Mouse (Mus musculus) megakaryocyte, embryonic 14.5 days (primary cell): ENCODE measurements around the gene Espl1.

Experiments
- FLI1 ChIP-seq: IDR thresholded peaks from 2 replicates; pipeline ENCODE4 v1.6.1; 2012; ENCODE audit warnings: low read length, inconsistent platforms, mixed read lengths
- GATA1 ChIP-seq: IDR thresholded peaks from 3 replicates; pipeline ENCODE4 v1.6.1; 2012; ENCODE audit warnings: mixed read lengths, low read length, inconsistent platforms, borderline replicate concordance

DNA sequence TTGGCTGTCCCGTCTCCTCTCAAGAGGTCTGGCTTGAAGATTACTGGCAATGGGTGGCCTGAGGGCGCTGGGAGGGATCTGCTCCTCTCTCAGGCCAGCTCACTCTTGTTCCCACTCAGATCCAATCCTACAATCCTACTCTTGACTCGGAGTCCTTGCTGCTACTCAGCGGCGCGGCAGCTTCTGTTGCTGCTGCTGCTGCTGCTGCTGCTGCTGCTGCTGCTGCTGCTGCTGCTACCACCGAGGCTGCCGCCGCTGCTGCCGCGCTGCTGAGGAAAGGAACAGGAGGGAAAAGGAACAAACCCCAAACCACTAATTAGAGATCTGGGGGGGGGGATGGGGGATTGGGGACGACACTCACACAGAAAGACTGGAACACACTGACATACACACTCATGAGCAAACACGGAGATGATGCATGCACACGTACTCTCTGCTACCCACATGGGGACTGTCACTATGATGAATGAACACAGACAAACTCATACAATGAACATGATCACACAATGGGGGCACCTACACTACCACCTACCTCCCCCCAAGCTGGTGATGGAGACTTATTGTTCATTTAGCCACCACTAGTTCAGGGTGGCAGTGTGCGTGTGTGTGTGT is 70.8 kb downstream of the Espl1 start, which contains the start of gene Sp7:
- TF ChIP-seq GATA1 (no peak), FLI1 (no peak)
